Mouse (Mus musculus) heart, adult 10 weeks (tissue): ENCODE measurements around the gene Oas1c. TPM values are rescaled to one million over a fixed set of nuclear protein-coding genes. Genes with fewer than 3 reads are reported as not detected.

Experiments
- polyA plus RNA-seq: library from polyadenylated mRNA; stranded (reverse); fragments of 350-450 nt; fragmentation: Illumina TruSeq; extraction: RNeasy Lipid Tissue Mini Kit (QIAGEN cat#74804); gene quantifications from one replicate; pipeline ENCODE4 v1.2.3, GENCODE M21; 2014; ENCODE audit warnings: low read depth, low replicate concordance

Oas1c gene
- polyA plus RNA-seq = 0.71 TPM

GRCm38 (mm10) chr5:120811951-120812819, at the start of gene Oas1c:
Gene Oas1c (minus strand): TSS chr5:120812514.

DNA sequence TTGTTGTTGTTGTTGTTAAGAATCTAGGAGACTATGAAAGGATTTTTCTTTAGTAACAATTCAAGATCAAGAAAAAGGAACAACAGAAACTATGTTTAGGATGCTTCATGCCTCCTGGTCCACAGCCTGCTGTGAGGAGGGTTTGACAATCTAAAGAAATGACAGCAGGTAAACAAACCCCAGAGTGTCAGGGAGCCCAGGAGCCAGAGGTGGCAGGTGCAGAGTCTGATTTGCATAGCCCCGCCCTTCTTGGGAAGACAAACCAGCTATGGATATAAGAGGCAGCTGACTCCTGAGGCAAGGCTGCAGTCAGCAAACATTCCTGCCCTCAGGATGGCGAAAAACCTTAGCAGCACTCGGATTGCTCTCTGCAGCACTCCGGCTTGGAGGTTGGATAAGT, 48.8 kb upstream of the Oas1c start, which contains the start of gene Oas1h:
TSS of gene Oas1h (plus strand) at position 301 of the 400 bp plus-strand sequence.

GRCm38 (mm10) chr5:120847067-120847466, 34.8 kb upstream of the Oas1c start, which contains the start of gene Oas1f:
Gene Oas1f (plus strand): TSS chr5:120847367.

GRCm38 (mm10) chr5:120795480-120796034, 16.8 kb downstream of the Oas1c start, which contains the start of gene Oas1e:
Gene Oas1e (minus strand): TSS chr5:120795530.

DNA sequence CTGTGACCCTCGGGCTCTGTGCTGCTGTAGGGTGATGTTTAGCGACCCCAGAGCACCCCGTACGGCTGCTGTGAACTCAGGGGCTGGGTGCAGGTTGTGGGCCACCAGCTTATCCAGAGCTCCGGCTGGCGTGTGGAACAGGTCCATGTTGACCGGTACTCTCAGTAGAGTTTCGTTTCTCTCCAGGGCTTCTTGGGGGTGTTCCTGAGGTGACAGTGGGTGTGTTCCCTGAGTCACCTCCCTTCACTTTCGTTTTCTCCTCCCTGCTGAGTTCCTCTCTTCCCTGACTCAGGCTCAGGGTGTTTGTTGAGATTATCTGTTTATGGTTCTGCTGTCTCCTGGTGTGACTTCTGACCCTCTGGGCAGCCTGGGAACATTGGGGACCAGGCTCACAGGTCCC, 34.8 kb downstream of the Oas1c start, which contains the start of gene Oas3:
TSS of gene Oas3 (minus strand) at position 184 of the 400 bp plus-strand sequence.

Other genes with a start within 250 kb of the Oas1c start
- gene Tpcn1, start 223.8 kb downstream of the Oas1c start, polyA plus RNA-seq = 24.0 TPM
- not detected for gene Iqcd, start 223.5 kb downstream of the Oas1c start, polyA plus RNA-seq
- gene Rita1, start 199.9 kb downstream of the Oas1c start, polyA plus RNA-seq = 13.1 TPM
- gene Ddx54, start 199.8 kb downstream of the Oas1c start, polyA plus RNA-seq = 15.9 TPM
- gene Cfap73, start 178.3 kb downstream of the Oas1c start, polyA plus RNA-seq = not detected
- not detected for gene Rasal1, start 163.7 kb downstream of the Oas1c start, polyA plus RNA-seq
- gene Dtx1, start 100.6 kb downstream of the Oas1c start, polyA plus RNA-seq = 0.73 TPM
- 8.4 TPM for gene Oas2, start 62.7 kb downstream of the Oas1c start, polyA plus RNA-seq
- 0.37 TPM for gene Oas3, start 34.9 kb downstream of the Oas1c start, polyA plus RNA-seq
- gene Oas1e, start 17.0 kb downstream of the Oas1c start, polyA plus RNA-seq = not detected
- gene Oas1f, start 34.9 kb upstream of the Oas1c start, polyA plus RNA-seq = not detected
- not detected for gene Oas1h, start 48.9 kb upstream of the Oas1c start, polyA plus RNA-seq
- gene Oas1g, start 75.1 kb upstream of the Oas1c start, polyA plus RNA-seq = 2.9 TPM
- gene Oas1a, start 95.0 kb upstream of the Oas1c start, polyA plus RNA-seq = 3.8 TPM
- gene Oas1d, start 102.0 kb upstream of the Oas1c start, polyA plus RNA-seq = not detected
- not detected for gene Rph3a, start 197.6 kb upstream of the Oas1c start, polyA plus RNA-seq